Mouse (Mus musculus) kidney, adult 2 months (tissue): ENCODE measurements around the gene Atoh8. TPM values are rescaled to one million over a fixed set of nuclear protein-coding genes. Genes with fewer than 3 reads are reported as not detected.

Experiments
- DNase-seq: peaks from one replicate; pipeline ENCODE4 v3.0.0; 2021
- H3K27ac ChIP-seq: fragments of 200-500 bp; 2 replicates; pipeline ENCODE4 v1.5.1; 2012; ENCODE audit warnings: low read depth, low read length, control low read depth, inconsistent platforms; ENCODE audit not compliant: insufficient read depth
- H3K27me3 ChIP-seq: fragments of 200-500 bp; replicated peaks from 2 replicates; pipeline ENCODE4 v1.6.1; 2012; ENCODE audit warnings: mild to moderate bottlenecking, moderate library complexity, low read length, inconsistent platforms; ENCODE audit not compliant: control insufficient read depth, insufficient read depth
- H3K36me3 ChIP-seq: fragments of 200-500 bp; 2 replicates; pipeline ENCODE4 v1.6.1; 2012; ENCODE audit warnings: mild to moderate bottlenecking, moderate library complexity, low read length, inconsistent platforms; ENCODE audit not compliant: control insufficient read depth, insufficient read depth
- H3K4me1 ChIP-seq: fragments of 200-500 bp; 2 replicates; pipeline ENCODE4 v1.6.1; 2011; ENCODE audit warnings: low read length; ENCODE audit not compliant: control insufficient read depth, insufficient read depth
- H3K4me3 ChIP-seq: fragments of 200-500 bp; 2 replicates; pipeline ENCODE4 v1.5.1; 2011; ENCODE audit warnings: mild to moderate bottlenecking, low read depth, low read length, control low read depth; ENCODE audit not compliant: insufficient read depth
- CTCF ChIP-seq: fragments of 200-500 bp; conservative IDR thresholded peaks from 2 replicates; pipeline ENCODE4 v1.5.1; 2011; ENCODE audit warnings: low read depth, mild to moderate bottlenecking, control low read depth, low read length, moderate library complexity, mixed read lengths; ENCODE audit not compliant: insufficient read depth, insufficient read length
- POLR2A ChIP-seq: fragments of 200-500 bp; IDR thresholded peaks from one replicate; pipeline ENCODE4 v1.6.1; 2011; ENCODE audit warnings: low read depth, low read length, control low read depth
- WGBS: fragments of 180-500 bp; shearing (Covaris S2); methylation state at CpG from one replicate; pipeline ENCODE4 v1.1.7; 2018; 5-methylcytosine and 5-hydroxymethylcytosine counted together
- polyA plus RNA-seq: library from polyadenylated mRNA; depleted of rRNA; stranded (reverse); fragments of >200 nt; gene quantifications from 2 replicates; pipeline ENCODE4 v1.2.3, GENCODE M21; 2012

Gene Atoh8
- polyA plus RNA-seq, 1 experiment: 7.7 TPM

DNA sequence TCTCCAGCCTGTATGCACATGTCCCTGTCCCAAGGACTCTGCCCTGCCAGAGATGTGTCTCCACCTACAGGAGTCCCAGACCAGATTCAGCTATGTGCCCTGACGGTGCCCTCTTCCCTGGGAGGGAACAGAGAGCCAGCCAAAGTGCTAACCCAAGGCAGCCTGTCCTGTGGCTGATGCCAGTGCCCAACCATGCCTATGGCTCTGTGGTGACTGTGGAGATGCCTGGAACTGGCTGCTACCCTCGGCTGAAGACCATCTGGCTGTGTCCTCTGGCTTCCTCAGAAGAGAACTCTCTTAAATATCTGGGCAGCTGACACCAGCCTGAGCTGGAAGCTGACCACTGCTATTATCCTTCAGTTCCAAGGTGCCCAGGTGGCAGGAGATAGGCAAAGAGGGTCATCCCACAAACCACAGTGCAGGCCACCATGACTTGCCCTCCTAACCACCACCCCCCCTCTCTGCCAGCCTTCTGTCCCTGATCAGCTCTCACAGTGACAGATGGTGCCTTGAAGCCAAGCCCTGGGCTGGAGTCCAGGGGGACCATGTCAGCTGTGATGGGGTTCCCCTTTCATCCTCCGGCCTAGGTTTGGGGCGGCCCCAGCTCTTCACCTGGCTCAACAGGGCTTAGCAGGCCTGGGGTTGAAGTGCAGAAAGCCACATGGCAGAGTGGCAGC is 18.7 kb upstream of the Atoh8 start:
- H3K27ac ChIP-seq: no peak overlapping the region
- no peaks in the 10 kb centered on the region for H3K36me3 ChIP-seq
- no peak for TF ChIP-seq CTCF
- no peak for TF ChIP-seq POLR2A
- DNase-seq: no peak
- H3K4me3 ChIP-seq: no peak overlapping the region
- WGBS: 86% methylated on average over 4 of the region's 4 CpGs
- no peaks in the 10 kb centered on the region for H3K4me1 ChIP-seq
- no peaks in the 10 kb centered on the region for H3K27me3 ChIP-seq

DNA sequence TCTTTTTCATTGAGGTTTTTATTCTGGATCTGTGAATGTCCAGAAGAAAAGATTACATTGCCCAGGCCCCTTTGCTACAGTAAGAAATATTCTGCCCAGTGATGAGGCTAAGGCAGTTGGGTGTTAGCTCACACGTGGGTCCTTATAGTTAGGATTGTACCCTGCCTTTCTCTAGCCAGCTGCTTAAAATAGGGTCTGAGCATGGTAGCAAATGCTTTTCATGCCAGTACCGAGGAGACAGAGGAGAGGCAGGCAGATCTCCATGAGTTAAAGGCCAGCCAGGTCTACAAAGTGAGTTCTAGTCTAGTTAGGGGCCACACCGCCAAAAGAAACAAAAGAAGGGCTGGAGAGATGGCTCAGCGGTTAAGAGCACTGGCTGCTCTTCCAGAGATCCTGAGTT is 17.8 kb upstream of the Atoh8 start:
- no peaks in the 10 kb centered on the region for H3K36me3 ChIP-seq
- H3K4me3 ChIP-seq: no peak overlapping the region
- 86% methylated on average over 4 of the region's 4 CpGs for WGBS
- no peak for TF ChIP-seq POLR2A
- no peak for TF ChIP-seq CTCF
- no peaks in the 10 kb centered on the region for H3K4me1 ChIP-seq
- H3K27me3 ChIP-seq: no peaks in the 10 kb centered on the region
- no peak for DNase-seq
- H3K27ac ChIP-seq: no peak overlapping the region

DNA sequence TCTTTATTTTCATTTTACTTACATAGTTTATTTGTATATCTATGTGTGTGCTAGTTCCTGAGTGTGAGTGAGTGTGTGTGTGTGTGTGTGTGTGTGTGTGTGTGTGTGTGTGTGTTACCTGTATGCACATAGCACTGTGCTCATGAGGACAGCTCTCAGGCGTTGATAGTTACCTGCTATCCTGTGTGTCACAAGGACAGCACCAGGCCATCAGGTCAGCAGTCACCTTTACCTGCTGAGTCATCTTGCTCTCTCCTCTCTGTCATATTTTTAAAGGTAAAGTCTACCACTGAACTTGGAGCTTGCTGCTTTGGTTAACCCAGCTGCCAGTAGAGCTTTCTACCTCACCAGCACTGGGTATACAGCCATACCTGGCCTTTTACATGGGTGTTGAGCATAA is 17.1 kb upstream of the Atoh8 start:
- no peak for TF ChIP-seq CTCF
- TF ChIP-seq POLR2A: no peak
- Histone ChIP-seq H3K4me3 (no peak overlapping the region), H3K27me3 (no peaks in the 10 kb centered on the region), H3K4me1 (no peaks in the 10 kb centered on the region), H3K36me3 (no peaks in the 10 kb centered on the region), H3K27ac (no peak overlapping the region)
- 83% methylated on average over 1 of the region's 1 CpGs for WGBS
- DNase-seq: no peak

- no peaks in the 10 kb centered on the region for H3K4me1 ChIP-seq
- no peak overlapping the region for H3K27ac ChIP-seq
- 94% methylated on average over 4 of the region's 4 CpGs for WGBS
- no peaks in the 10 kb centered on the region for H3K36me3 ChIP-seq
- H3K4me3 ChIP-seq: no peak overlapping the region
- no peak for DNase-seq
- TF ChIP-seq CTCF: no peak
- no peak for TF ChIP-seq POLR2A
- no peaks in the 10 kb centered on the region for H3K27me3 ChIP-seq
These were observed 14.6 kb upstream of the Atoh8 start for GRCm38 (mm10) chr6:72249981-72250380.

DNA sequence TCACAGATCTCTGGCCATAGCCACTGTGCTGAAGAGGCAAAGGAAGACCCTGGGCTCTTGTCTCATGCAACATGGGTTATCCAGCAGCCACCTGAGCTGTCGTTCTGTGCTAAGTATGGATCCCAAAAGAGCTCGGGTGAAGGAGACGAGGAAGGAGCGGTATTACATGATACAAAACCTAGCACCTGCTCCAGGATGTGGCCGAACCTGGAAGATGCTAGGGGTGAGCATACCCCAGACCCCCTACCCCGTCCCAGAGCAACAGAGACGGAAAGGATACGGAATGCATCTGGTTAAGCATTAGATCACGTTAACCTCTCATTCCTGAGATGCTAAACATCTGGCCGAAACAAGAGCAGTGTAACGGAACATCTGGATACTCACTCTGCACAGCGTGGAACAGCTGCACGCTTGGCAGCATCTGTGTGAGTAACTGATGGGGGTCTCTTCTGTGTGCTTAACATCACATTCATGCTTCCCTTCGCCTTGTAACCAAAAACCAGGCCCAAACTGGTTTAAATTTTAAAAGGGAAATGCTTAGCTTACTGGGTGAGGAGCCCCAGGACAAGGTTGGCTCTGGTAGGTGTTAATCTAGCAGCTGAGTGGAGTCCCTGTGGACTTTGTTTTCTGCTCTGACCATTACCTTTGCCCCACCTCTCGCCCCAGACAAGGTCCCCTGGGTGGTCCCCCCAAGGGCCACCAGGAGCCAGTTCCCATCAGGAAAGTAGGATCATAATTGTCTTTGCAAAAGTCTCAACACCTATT is 13.0 kb upstream of the Atoh8 start:
- Histone ChIP-seq H3K4me3 (no peak overlapping the region), H3K27ac (no peak overlapping the region), H3K36me3 (no peaks in the 10 kb centered on the region), H3K27me3 (no peaks in the 10 kb centered on the region), H3K4me1 (peaks cover 4% of the 10 kb centered on the region; the same call in 1 of the 2 replicates)
- TF ChIP-seq POLR2A (no peak), CTCF (no peak)
- WGBS: 48% methylated on average over 15 of the region's 15 CpGs
- no peak for DNase-seq

GRCm38 (mm10) chr6:72246303-72246702 is 10.9 kb upstream of the Atoh8 start:
- no peak overlapping the region for H3K4me3 ChIP-seq
- H3K27me3 ChIP-seq: no peaks in the 10 kb centered on the region
- DNase-seq: no peak
- no peak for TF ChIP-seq CTCF
- TF ChIP-seq POLR2A: no peak
- WGBS: 78% methylated on average over 6 of the region's 6 CpGs
- peaks cover 4% of the 10 kb centered on the region; the same call in 1 of the 2 replicates for H3K4me1 ChIP-seq
- H3K36me3 ChIP-seq: no peaks in the 10 kb centered on the region
- H3K27ac ChIP-seq: no peak overlapping the region

DNA sequence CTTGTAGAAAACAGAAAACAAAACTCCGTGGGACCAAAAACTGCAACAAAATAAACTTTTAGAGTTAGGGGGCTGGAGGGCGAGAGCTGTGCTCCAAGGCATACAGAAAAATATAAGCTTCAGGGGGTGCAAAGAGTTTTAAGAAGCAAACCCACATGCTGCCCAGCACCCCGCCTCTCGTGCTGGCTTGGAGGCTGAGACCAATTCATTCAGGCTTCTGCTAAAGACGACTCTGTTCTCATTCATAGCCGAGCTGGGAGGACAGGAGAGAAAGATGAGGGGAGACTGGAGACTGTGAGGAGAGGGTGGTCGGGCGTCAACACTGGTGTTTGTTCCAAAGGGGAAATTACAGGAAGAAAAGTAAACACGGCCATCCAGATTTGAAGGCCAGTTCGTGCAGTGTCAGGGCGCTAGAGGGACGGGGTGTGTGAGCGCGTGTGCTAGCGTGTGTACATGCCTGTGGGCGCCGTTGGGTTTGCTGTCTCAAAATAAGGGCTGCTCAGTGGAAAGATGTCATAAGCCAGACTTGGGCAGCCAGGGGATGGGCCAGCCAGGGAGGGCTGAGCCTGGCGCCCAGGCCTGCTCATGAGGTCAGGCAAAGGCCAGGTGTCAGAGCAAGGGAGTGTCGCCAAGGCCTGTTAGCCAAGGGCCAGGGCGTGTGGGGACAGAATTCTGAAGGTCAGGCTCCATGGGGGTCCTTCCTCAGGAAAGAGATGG is 9.3 kb upstream of the Atoh8 start:
- Histone ChIP-seq H3K27me3 (no peaks in the 10 kb centered on the region), H3K36me3 (no peaks in the 10 kb centered on the region), H3K4me1 (peaks cover 4% of the 10 kb centered on the region; the same call in 1 of the 2 replicates), H3K4me3 (no peak overlapping the region), H3K27ac (peak overlapping the region; percentile 87)
- DNase-seq: peak; percentile 59
- TF ChIP-seq POLR2A: no peak
- no peak for TF ChIP-seq CTCF
- WGBS: 67% methylated on average over 20 of the region's 20 CpGs
